Mouse (Mus musculus) cerebellum, adult 2 months (tissue): ENCODE data around the gene Wbp2.

ENCODE experiments used
- CTCF ChIP-seq: fragments of 200-500 bp; IDR thresholded peaks from 2 replicates; pipeline ENCODE4 v1.5.1; 2011; ENCODE audit warnings: low read depth, mild to moderate bottlenecking, control low read depth, low read length, moderate library complexity, borderline replicate concordance; ENCODE audit not compliant: insufficient read depth
- POLR2A ChIP-seq: fragments of 200-500 bp; IDR thresholded peaks from 2 replicates; pipeline ENCODE4 v1.6.1; 2011; ENCODE audit warnings: low read length, control low read depth, borderline replicate concordance; ENCODE audit not compliant: insufficient read depth

- TF ChIP-seq POLR2A (no peak), CTCF (no peak)
Observed at GRCm38 (mm10) chr11:116106963-116107776, 20.4 kb upstream of the Wbp2 start.
